Mouse (Mus musculus): ENCODE results near the gene Satb2. TPM values are rescaled to one million over a fixed set of nuclear protein-coding genes. Genes with fewer than 3 reads are reported as not detected.
"Not testable (repeated sequence)": the region's sequence is repeated elsewhere in the genome, so short reads cannot be mapped to it uniquely, and the experiment has no call there.

The Satb2 gene
- total RNA-seq, 2 experiments from 2014 or later, result 2.6 to 3.7 TPM

DNA sequence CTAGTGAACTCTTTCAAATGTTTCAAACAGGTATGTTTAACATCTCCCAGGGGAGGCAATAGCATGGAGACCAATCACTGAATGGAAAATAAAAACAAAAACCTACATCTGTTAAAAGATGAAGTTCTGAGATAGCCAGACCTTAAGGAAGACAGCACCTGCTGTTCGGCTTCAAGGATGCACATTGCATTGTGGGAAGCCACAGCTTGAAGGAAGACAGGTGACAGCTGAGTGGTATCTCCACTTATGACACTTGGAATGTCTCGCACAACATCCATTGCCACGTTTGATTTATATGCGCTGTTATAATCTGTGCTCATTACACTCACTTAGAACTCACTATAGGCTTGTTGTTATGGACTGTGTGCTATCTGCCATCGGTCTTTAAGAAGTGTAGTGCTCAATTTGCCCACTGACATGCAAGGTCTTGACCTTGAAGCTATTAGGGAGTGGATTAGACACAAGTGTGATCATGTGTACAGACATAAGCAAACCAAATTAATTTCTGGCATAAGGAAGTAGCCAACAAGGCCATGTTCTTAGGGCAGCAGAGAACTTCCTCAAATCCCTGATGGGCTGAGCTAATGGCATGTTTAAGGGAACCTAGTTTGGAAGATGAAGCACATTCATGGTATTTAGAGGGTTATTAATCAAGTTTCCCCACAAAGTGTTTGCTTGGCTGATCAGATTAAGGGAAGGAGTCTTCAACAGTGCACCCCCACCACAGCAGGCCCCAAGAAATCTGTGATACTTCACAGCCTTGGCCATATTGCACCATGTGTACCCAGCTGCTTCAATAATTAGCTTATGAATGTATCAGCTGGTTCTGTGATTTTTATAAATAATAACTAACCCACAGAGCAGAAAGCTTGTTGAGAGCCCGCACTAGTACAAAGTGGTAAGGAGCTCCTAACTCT, 144.2 kb downstream of the Satb2 start:
- DNase-seq, result no peak

DNA sequence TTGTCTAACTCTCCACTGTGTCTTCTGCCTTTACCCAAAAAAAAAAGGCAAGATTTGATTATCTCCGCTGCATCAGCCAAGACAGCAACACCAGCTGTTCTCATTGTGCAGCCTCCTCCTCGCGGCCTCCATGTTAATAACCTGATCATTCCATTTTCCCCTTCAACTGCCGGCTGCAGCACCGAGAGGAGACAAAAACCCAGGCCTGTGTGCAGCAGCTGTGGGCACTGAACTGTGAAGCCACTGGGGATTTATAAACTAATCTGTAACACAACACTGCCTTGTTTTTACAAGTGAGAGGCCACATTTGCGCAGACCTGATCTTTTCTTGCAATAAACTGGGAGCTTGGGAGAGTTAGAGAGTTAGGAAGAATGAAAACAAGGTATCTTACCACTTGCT, 145.1 kb downstream of the Satb2 start:
- DNase-seq, result no peak

DNA sequence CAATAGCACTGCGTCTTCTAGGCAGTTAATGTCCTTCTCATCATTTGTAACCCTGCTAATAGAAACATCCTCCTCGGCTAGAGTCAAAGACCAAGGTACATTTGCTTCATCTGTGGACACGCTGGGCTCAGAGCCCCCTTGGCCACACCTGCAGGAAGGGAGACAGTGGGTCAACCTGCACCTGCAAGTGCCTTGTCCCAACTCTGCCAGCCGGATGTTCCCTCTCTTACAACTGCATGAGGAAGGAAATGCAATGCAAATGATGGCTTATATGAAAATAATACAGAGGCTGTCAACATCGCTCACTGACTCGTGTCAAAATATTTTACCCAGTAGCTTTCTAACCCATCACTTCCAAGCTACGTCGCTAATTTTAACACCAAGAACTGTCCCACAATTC, 145.7 kb downstream of the Satb2 start:
- DNase-seq, result no peak

DNA sequence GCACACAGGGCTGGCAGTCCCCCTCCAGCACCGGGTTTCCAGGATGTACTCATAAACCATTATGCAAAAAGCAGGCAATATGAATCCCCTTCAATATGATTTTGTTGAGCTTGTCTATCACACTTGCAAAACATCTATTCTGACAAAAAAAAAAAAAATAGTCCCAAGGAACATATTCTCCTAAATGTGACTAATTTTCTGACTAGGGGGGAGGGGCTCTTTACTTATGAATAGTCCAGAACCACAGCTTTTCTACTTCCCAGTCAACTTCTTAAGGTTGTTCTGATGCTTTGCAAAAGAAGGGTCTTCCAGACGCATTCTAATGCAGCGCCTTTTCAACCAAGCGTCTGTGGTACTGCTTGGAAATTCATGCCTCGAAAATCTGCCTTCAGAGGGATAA, 155.7 kb downstream of the Satb2 start:
- no peak for DNase-seq

DNA sequence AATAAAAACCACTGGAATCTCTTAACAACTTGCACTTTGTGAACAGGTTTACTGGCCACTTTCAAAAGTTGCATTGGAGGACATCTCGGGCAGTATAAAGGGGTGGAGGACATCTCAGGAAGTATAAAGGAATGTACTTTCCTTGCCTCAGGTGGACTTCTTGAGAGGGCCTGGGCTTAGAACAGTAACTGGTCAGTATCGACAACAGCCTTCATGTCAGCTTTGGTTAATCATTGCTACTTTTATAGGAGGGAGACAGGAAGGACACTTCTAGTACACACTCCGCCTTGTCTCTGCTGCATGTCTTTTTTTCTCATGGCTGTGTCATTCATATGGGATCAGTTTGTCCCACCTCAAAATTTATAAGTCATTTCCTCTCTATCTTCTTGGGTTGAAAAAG, 156.4 kb downstream of the Satb2 start:
- no peak for DNase-seq

DNA sequence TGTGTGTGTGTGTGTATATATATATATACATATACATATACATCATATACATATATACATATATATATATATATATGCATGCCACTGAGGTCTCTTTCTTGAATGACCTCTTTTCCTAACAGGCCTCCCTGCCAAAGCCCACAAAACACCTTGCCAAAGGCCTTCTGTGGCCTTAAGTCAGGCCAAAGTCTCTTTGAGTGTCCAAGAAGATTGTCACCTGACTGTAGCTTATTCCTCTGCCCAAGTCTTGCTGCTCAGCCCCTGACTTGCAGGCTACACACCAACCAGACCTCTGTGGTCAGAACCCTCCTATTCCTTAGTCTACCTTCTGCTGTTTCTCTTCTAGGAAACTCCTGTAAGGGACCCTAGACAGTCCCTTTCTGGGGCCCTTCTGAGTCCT, 164.9 kb downstream of the Satb2 start:
- DNase-seq, result no peak

DNA sequence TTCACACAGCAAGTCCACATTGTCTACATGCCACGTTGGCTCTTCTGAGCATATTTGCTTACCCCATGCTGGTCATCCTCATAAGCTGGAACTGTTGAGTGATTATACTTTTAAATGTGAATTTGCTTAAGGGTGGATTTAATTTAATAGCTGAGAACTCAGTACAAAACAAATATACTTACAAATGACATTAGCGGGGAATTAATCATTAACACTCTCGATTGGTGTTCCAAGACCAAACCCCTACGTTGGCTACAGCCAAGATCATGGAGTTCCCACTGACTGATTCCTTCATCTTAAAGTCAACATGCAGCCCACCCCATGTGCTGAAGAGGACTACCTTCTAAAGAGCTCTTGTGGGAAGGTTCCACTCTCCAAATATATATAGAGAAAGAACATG, 165.5 kb downstream of the Satb2 start:
- no peak for DNase-seq

DNA sequence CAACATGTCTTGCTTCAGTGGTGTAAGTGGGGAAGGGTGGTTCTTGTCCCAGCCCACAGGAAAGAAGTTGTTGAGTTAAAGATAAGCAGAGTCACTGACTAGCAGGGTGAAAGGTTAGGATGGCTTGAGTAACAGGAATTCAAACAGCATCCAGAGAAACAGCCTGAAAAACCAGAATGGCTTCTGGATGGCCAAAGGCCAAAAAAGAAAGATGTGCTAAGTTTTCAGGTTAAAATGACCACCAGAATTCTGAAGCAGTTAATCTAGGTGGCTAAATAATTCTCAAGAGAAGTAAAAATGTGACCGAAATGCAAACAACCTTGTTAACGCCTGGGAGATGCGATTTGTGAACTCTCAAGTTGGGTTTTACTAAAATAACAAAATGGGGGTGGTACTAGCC, 167.0 kb downstream of the Satb2 start:
- no peak for DNase-seq

DNA sequence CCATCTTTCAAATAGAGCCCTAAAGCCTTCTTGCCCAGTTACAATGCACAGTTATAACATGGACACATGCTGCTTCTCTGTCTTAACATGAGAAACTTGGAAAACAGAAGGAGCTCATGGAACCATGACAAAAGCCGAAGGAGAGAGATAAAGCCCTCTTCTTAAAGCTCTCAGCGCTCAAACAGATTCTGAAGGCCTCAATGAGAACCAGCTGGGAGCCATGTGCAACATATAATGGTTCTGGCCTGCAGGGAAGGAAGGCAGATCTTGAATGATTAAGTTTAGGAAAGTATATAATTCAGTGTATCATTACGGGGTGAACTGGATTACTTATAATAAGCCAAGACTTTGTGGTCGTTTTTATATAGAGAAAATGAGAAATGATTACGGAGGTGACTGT, 172.4 kb downstream of the Satb2 start:
- no peak for DNase-seq

DNA sequence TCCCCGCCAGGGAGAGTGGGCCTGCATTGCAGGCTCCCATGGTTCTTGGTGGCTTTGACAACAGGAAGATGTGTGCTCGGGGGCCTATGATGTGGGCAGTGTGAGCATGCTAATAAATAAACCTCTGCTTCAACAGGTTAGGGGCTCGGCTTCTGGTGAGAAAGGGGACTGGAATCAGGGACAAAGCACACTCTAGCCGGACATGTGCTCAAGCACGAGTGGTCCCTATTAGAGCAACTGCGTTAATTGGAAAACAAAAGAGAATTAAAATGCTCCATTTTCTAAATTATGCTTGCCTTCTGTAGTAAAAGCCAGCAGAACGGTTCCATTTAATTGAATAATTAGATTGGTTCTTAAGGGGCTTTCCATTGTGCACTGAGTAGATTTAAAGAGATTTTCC, 177.8 kb downstream of the Satb2 start:
- DNase-seq, result no peak

DNA sequence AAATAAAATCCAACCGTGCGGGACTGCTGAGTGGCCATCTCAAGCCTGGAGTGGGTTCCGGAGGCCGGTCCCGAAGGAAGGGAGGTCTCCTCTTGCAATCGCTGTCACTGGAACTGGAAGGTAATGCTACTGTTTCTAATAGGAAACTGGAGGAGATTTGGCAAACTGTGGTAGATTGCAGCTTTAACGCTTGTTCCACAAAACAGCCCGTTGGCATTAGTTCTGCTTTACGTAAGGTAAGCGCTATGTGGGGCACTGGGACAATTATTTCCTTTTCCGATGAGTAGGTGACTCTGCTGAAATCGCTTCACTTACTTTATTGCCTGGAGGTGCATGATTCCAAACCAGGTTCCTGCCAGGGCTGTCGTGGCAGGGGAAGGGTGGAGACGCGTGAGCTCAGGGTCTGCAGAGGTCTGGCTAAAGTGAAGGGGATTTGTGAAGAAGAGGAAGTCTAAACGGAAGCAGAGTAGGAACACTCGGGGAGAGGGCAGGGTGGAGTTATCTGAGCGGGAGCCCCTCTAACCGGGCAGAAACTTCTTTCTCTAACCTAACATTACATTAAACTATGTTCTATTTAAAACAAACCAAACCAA, 183.3 kb downstream of the Satb2 start:
- DNase-seq, result no peak

DNA sequence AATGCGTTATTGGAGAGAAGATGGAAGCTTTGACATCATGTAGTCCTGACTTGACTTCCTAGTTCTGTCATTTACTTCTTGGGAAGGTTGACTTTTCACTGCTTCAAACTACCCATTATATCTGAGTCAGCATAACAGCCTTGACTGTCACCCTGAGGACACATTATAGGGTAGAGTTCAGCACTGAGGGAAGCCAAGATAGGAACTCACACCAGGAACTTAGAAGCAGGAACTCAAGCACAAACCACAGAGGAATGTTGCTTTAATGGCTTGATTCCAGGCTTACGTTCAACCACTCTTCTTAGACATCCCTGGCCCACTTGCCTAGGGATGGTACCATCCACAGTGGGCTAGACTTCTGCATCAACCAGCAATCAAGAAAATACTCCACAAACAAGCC, 188.8 kb downstream of the Satb2 start:
- DNase-seq, result no peak

DNA sequence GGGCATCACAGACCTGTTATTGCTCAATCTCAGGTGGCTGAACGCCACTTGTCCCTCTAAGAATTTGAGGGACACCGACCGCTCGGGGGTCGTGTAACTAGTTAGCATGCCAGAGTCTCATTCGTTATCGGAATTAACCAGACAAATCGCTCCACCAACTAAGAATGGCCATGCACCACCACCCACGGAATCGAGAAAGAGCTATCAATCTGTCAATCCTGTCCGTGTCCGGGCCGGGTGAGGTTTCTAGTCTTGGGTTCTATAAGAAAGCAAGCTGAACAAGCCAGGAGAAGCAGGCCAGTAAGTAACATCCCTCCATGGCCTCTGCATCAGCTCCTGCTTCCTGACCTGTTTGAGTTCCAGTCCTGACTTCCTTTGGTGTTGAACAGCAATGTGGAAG, 196.3 kb downstream of the Satb2 start:
- DNase-seq, result not testable (repeated sequence)

DNA sequence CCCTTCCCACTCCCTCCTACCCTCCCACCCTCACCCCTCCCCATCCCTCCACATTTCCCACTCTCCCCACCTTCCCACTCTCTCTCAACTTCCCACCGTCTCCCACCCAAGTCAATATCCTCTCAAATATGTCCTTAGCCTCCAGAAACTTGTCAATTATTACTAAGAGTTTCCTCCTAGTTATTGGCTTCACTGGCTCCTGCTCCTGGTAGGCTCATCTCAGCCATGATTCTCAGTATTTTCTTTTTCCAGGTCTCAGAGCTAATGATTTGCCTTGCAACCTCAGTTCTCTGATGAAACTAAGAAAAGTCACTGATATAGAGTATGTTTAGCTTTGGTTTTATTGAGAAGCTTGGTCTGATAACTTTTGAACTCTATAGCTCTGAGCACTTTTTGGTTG, 214.2 kb downstream of the Satb2 start:
- DNase-seq, result no peak

DNA sequence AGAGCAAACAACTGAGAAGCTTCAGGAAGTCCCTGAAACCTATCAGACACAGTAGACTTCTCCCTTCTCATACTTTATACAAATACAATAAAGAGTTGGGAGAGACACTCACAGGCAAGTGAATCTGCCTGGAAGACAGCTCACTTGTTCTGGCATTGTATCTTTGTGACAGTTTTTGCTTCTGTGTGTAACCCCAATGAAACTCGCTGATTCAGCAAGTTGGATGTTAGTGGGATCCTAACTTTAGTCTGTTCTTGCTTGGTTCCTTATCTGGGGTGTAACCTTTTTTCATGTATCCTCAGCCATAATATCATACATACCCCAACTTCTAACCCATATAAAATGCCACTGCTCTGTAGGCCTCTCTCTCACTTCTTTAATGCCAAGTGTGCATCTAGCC, 216.9 kb downstream of the Satb2 start:
- no peak for DNase-seq

DNA sequence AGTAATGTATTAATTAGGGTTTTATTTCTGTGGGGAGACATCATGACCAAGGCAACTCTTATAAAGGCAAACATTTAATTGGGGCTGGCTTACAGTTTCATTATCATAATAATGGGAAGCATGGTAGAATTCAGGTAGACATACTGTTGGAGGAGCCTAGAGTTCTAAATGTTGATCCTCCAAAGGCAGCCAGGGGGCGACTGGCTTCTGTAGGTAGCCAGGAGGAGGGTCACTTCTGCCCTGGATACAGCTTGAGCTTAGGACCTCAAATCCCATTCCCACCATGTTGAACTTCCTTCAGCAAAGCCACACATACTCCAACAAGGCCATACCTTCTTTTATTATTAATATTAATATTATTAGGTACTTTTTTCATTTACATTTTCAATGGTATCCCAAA, 225.2 kb downstream of the Satb2 start:
- no peak for DNase-seq

DNA sequence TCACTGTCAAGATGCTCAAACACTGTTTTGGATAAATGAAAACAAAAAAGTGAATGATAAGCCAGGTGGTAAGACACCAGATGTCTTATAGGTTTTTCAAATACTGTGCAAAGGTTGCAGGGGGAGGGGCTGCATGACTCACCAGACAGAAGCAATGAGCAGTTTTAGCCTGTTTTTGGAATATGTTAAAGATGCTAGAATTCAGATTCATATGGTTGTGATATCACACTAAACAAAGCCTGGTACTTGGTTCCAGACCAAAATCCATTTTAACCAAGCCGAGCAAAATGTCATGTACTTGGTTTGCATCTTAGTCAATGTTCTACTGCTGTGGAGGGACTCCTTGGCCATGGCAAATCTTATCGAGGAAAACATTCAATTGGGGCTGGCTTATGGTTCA, 227.8 kb downstream of the Satb2 start:
- no peak for DNase-seq

DNA sequence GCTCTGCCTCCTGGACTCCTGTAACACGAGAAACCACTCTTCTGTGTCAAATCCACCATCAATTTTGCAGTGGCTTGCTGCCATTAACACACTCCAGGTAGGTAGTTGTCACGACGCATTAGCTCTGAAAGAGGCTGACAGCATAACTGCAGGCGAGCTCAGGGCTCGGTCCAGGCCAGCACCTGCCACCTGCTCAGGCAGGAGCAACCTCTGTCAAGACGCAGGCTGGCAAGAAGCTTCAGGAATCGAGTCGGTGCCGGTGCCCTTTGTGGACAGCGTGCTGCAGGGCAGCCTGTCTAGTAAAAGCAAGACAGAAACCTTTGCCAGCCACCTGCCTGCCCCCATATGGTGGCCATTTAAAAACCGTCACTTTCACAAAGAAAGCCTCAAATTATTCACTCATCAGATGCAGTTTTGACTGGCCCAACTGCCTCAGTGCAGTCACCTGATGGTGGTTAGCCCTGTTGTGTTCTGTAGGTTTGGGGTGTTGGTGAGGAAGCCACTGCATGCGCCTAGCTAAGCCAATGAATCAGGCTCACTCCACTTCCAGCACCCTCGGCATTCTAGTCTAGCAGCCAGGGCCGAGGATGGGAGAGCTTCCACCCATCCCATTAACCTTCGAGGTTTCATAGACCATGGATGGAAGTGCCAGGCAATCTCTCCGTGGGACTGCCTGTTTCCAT, 228.7 kb downstream of the Satb2 start:
- no peak for DNase-seq

DNA sequence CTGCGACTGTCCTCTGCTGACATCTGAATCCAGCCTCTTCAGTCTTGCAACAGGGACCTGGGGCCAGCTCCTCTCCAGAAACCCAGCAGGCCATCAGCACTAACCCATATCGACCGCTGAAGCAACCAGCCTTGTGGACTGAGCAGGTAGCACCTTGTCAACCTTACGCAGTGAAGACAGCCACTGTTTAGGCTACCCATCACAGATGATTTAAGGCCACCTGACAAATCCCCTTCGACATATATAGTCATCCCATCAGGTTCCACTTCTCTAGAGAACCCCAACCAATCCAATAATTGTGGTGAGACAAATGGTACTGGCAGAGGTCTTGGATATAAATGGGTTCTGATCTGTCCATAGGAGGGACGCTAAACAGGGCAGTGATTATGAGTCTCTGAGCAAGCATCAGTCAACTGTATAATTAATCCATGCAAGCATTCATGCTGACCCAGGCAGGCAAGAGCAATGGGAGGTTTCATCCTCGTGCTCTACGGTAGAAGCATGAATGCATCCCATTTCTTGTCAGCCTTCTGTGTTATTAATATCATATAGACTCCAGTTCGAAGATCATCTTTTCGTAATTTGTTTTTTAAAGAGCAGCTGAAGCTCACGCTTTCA, 229.5 kb downstream of the Satb2 start:
- DNase-seq, result no peak

Data from adrenal gland, postnatal 36 days (tissue).